Mouse (Mus musculus) limb, embryonic 13.5 days (tissue): ENCODE results near the gene Nr2e1. TPM values are rescaled to one million over a fixed set of nuclear protein-coding genes. Genes with fewer than 3 reads are reported as not detected.
A peak's percentile ranks its signal among the peaks of the same experiment; 100 is the strongest.

Experiments
- ATAC-seq: fragments of 200-750 bp; cut with Nextera tagmentation; 2 replicates; pipeline ENCODE4 v1.8.0; 2017; ENCODE audit warnings: low read depth, moderate number of reproducible peaks, moderate TSS enrichment; ENCODE audit not compliant: low FRiP score
- H3K27ac ChIP-seq: fragments of 300-500 bp; sonication (generic); 2 replicates; pipeline ENCODE4 v1.5.1; 2015; ENCODE audit warnings: inconsistent platforms, mild to moderate bottlenecking, moderate library complexity
- H3K27me3 ChIP-seq: fragments of 300-500 bp; sonication (generic); 2 replicates; pipeline ENCODE4 v1.6.1; 2015; ENCODE audit warnings: mild to moderate bottlenecking, inconsistent platforms
- H3K36me3 ChIP-seq: fragments of 300-500 bp; sonication (generic); 2 replicates; pipeline ENCODE4 v1.6.1; 2015; ENCODE audit warnings: inconsistent platforms, mild to moderate bottlenecking, moderate library complexity
- H3K4me1 ChIP-seq: fragments of 300-500 bp; sonication (generic); 2 replicates; pipeline ENCODE4 v1.6.1; 2015; ENCODE audit warnings: inconsistent platforms
- H3K4me2 ChIP-seq: fragments of 300-500 bp; sonication (generic); replicated peaks from 2 replicates; pipeline ENCODE4 v1.6.1; 2015; ENCODE audit warnings: inconsistent platforms, mild to moderate bottlenecking, moderate library complexity
- H3K4me3 ChIP-seq: fragments of 300-500 bp; sonication (generic); 2 replicates; pipeline ENCODE4 v1.5.1; 2015; ENCODE audit warnings: moderate library complexity, mild to moderate bottlenecking, inconsistent platforms
- H3K9ac ChIP-seq: fragments of 300-500 bp; sonication (generic); 2 replicates; pipeline ENCODE4 v1.6.1; 2015; ENCODE audit warnings: mild to moderate bottlenecking, inconsistent platforms
- H3K9me3 ChIP-seq: fragments of 300-500 bp; sonication (generic); 2 replicates; pipeline ENCODE4 v1.6.1; 2016; ENCODE audit warnings: inconsistent platforms
- WGBS: fragments of 180-500 bp; shearing (Covaris S2); methylation state at CpG from one replicate; pipeline ENCODE4 v1.1.7; 2015; 5-methylcytosine and 5-hydroxymethylcytosine counted together
- polyA plus RNA-seq: library from polyadenylated mRNA; unstranded; fragments of >200 nt; fragmentation: Nextera tagmentation; extraction: Ambion mirVana; gene quantifications from 2 replicates; pipeline ENCODE4 v1.2.1, GENCODE M21; 2015

Nr2e1 gene
- polyA plus RNA-seq, result 0.18 TPM in 1 of 2 replicates, not detected in the other

GRCm38 (mm10) chr10:42583157-42583872 is at the start of gene Nr2e1, which contains the start of gene Ostm1:
Nr2e1 (minus strand) TSS chr10:42583632.
Ostm1 (plus strand) TSS chr10:42583822.
- ATAC-seq, result no peak
- no peaks in the 10 kb centered on the region for H3K36me3 ChIP-seq
- under 1% methylated on average over 43 of the region's 43 CpGs for WGBS
- H3K4me3 ChIP-seq, result peak within 1 kb of the TSS; percentile 28
- H3K4me1 ChIP-seq, result peaks cover 40% of the 10 kb centered on the region
- peaks cover 98% of the 10 kb centered on the region for H3K27me3 ChIP-seq
- peak within 1 kb of the TSS; percentile 50 for H3K4me2 ChIP-seq
- no peaks in the 10 kb centered on the region for H3K9me3 ChIP-seq
- H3K9ac ChIP-seq, result no peak within 1 kb of the TSS
- H3K27ac ChIP-seq, result no peak within 1 kb of the TSS

GRCm38 (mm10) chr10:42632453-42633360 is 49.3 kb upstream of the Nr2e1 start:
- Histone ChIP-seq H3K4me2 (peak overlapping the region; percentile 56), H3K9ac (no peak overlapping the region), H3K36me3 (no peaks in the 10 kb centered on the region), H3K27ac (no peak overlapping the region), H3K9me3 (no peaks in the 10 kb centered on the region), H3K4me1 (peaks cover 36% of the 10 kb centered on the region), H3K4me3 (peak overlapping the region; percentile 37), H3K27me3 (peaks cover 100% of the 10 kb centered on the region)
- 2% methylated on average over 39 of the region's 39 CpGs for WGBS
- ATAC-seq, result no peak

- Histone ChIP-seq H3K9ac (no peak overlapping the region), H3K4me1 (peaks cover 35% of the 10 kb centered on the region), H3K4me3 (peak overlapping the region; percentile 37; the same call in 1 of the 2 replicates), H3K9me3 (no peaks in the 10 kb centered on the region), H3K4me2 (peak overlapping the region; percentile 33), H3K27ac (no peak overlapping the region), H3K27me3 (peaks cover 100% of the 10 kb centered on the region), H3K36me3 (no peaks in the 10 kb centered on the region)
- 2% methylated on average over 41 of the region's 42 CpGs for WGBS
- no peak for ATAC-seq
These were observed 48.5 kb upstream of the Nr2e1 start for GRCm38 (mm10) chr10:42631754-42632452.

- 2% methylated on average over 19 of the region's 19 CpGs for WGBS
These were observed 47.3 kb upstream of the Nr2e1 start for GRCm38 (mm10) chr10:42630596-42631355.

GRCm38 (mm10) chr10:42625907-42626306 is 42.5 kb upstream of the Nr2e1 start:
- H3K4me2 ChIP-seq, result no peak overlapping the region
- no peaks in the 10 kb centered on the region for H3K36me3 ChIP-seq
- no peaks in the 10 kb centered on the region for H3K4me1 ChIP-seq
- H3K9me3 ChIP-seq, result no peaks in the 10 kb centered on the region
- no peak for ATAC-seq
- 78% methylated on average over 2 of the region's 2 CpGs for WGBS
- peaks cover 95% of the 10 kb centered on the region for H3K27me3 ChIP-seq
- H3K4me3 ChIP-seq, result no peak overlapping the region
- no peak overlapping the region for H3K9ac ChIP-seq
- H3K27ac ChIP-seq, result no peak overlapping the region

More at GRCm38 (mm10) chr10:42630596-42631355, 47.3 kb upstream of the Nr2e1 start:
- no peak for ATAC-seq
- no peaks in the 10 kb centered on the region for H3K36me3 ChIP-seq
- no peaks in the 10 kb centered on the region for H3K9me3 ChIP-seq
- no peak overlapping the region for H3K27ac ChIP-seq
- no peak overlapping the region for H3K9ac ChIP-seq
- no peak overlapping the region for H3K4me2 ChIP-seq
- no peak overlapping the region for H3K4me3 ChIP-seq
- H3K4me1 ChIP-seq, result peaks cover 28% of the 10 kb centered on the region
- H3K27me3 ChIP-seq, result peaks cover 100% of the 10 kb centered on the region

- no peak overlapping the region for H3K9ac ChIP-seq
- H3K27me3 ChIP-seq, result peaks cover 97% of the 10 kb centered on the region
- H3K4me1 ChIP-seq, result peaks cover 11% of the 10 kb centered on the region
- H3K4me3 ChIP-seq, result no peak overlapping the region
- H3K4me2 ChIP-seq, result no peak overlapping the region
- 44% methylated on average over 2 of the region's 2 CpGs for WGBS
- H3K9me3 ChIP-seq, result no peaks in the 10 kb centered on the region
- ATAC-seq, result no peak
- H3K36me3 ChIP-seq, result no peaks in the 10 kb centered on the region
- H3K27ac ChIP-seq, result no peak overlapping the region
These were observed 34.9 kb upstream of the Nr2e1 start for GRCm38 (mm10) chr10:42618291-42618690.

- Histone ChIP-seq H3K4me1 (peaks cover 11% of the 10 kb centered on the region), H3K4me2 (no peak overlapping the region), H3K27me3 (peaks cover 95% of the 10 kb centered on the region), H3K4me3 (no peak overlapping the region), H3K36me3 (no peaks in the 10 kb centered on the region), H3K9me3 (no peaks in the 10 kb centered on the region), H3K9ac (no peak overlapping the region), H3K27ac (no peak overlapping the region)
- no peak for ATAC-seq
- 7% methylated on average over 9 of the region's 9 CpGs for WGBS
These were observed 31.3 kb upstream of the Nr2e1 start for GRCm38 (mm10) chr10:42614766-42615165.

GRCm38 (mm10) chr10:42613639-42614381 is 30.4 kb upstream of the Nr2e1 start:
- peak overlapping the region; percentile 74 for H3K4me2 ChIP-seq
- no peak overlapping the region for H3K27ac ChIP-seq
- no peaks in the 10 kb centered on the region for H3K9me3 ChIP-seq
- WGBS, result under 1% methylated on average over 40 of the region's 40 CpGs
- ATAC-seq, result 0 out of 2 replicates have a peak, but pooled peaks have one; percentile 32
- peaks cover 11% of the 10 kb centered on the region for H3K4me1 ChIP-seq
- peaks cover 95% of the 10 kb centered on the region for H3K27me3 ChIP-seq
- H3K36me3 ChIP-seq, result no peaks in the 10 kb centered on the region
- H3K4me3 ChIP-seq, result peak overlapping the region; percentile 43
- H3K9ac ChIP-seq, result peak overlapping the region; percentile 27; the same call in 1 of the 2 replicates

- H3K9me3 ChIP-seq, result peaks cover 2% of the 10 kb centered on the region
- no peaks in the 10 kb centered on the region for H3K36me3 ChIP-seq
- no peak overlapping the region for H3K9ac ChIP-seq
- 5% methylated on average over 12 of the region's 12 CpGs for WGBS
- peaks cover 95% of the 10 kb centered on the region for H3K27me3 ChIP-seq
- no peak overlapping the region for H3K4me2 ChIP-seq
- H3K4me1 ChIP-seq, result peaks cover 11% of the 10 kb centered on the region
- H3K4me3 ChIP-seq, result no peak overlapping the region
- ATAC-seq, result no peak
- H3K27ac ChIP-seq, result no peak overlapping the region
These were observed 29.6 kb upstream of the Nr2e1 start for GRCm38 (mm10) chr10:42613075-42613474.

- WGBS, result 76% methylated on average over 4 of the region's 4 CpGs
- no peak overlapping the region for H3K4me3 ChIP-seq
- no peak overlapping the region for H3K9ac ChIP-seq
- no peak for ATAC-seq
- no peaks in the 10 kb centered on the region for H3K36me3 ChIP-seq
- H3K4me2 ChIP-seq, result no peak overlapping the region
- H3K4me1 ChIP-seq, result no peaks in the 10 kb centered on the region
- peaks cover 66% of the 10 kb centered on the region for H3K27me3 ChIP-seq
- H3K27ac ChIP-seq, result no peak overlapping the region
- peaks cover 20% of the 10 kb centered on the region for H3K9me3 ChIP-seq
These were observed 23.3 kb upstream of the Nr2e1 start for GRCm38 (mm10) chr10:42606757-42607156.

- H3K4me3 ChIP-seq, result no peak overlapping the region
- ATAC-seq, result no peak
- H3K36me3 ChIP-seq, result no peaks in the 10 kb centered on the region
- peaks cover 64% of the 10 kb centered on the region for H3K27me3 ChIP-seq
- H3K9ac ChIP-seq, result no peak overlapping the region
- no peak overlapping the region for H3K4me2 ChIP-seq
- WGBS, result 63% methylated on average over 2 of the region's 2 CpGs
- H3K9me3 ChIP-seq, result peaks cover 20% of the 10 kb centered on the region
- no peak overlapping the region for H3K27ac ChIP-seq
- H3K4me1 ChIP-seq, result no peaks in the 10 kb centered on the region
These were observed 21.4 kb upstream of the Nr2e1 start for GRCm38 (mm10) chr10:42604874-42605273.
